Mouse (Mus musculus) kidney, adult 2 months (tissue): Measurements from ENCODE around the gene Trmt13. TPM values are rescaled to one million over a fixed set of nuclear protein-coding genes. Genes with fewer than 3 reads are reported as not detected.

Experiments
- DNase-seq: peaks from one replicate; pipeline ENCODE4 v3.0.0; 2021
- H3K27ac ChIP-seq: fragments of 200-500 bp; 2 replicates; pipeline ENCODE4 v1.5.1; 2012; ENCODE audit warnings: low read depth, low read length, control low read depth, inconsistent platforms; ENCODE audit not compliant: insufficient read depth
- H3K27me3 ChIP-seq: fragments of 200-500 bp; replicated peaks from 2 replicates; pipeline ENCODE4 v1.6.1; 2012; ENCODE audit warnings: mild to moderate bottlenecking, moderate library complexity, low read length, inconsistent platforms; ENCODE audit not compliant: control insufficient read depth, insufficient read depth
- H3K36me3 ChIP-seq: fragments of 200-500 bp; 2 replicates; pipeline ENCODE4 v1.6.1; 2012; ENCODE audit warnings: mild to moderate bottlenecking, moderate library complexity, low read length, inconsistent platforms; ENCODE audit not compliant: control insufficient read depth, insufficient read depth
- H3K4me1 ChIP-seq: fragments of 200-500 bp; 2 replicates; pipeline ENCODE4 v1.6.1; 2011; ENCODE audit warnings: low read length; ENCODE audit not compliant: control insufficient read depth, insufficient read depth
- H3K4me3 ChIP-seq: fragments of 200-500 bp; 2 replicates; pipeline ENCODE4 v1.5.1; 2011; ENCODE audit warnings: mild to moderate bottlenecking, low read depth, low read length, control low read depth; ENCODE audit not compliant: insufficient read depth
- CTCF ChIP-seq: fragments of 200-500 bp; conservative IDR thresholded peaks from 2 replicates; pipeline ENCODE4 v1.5.1; 2011; ENCODE audit warnings: low read depth, mild to moderate bottlenecking, control low read depth, low read length, moderate library complexity, mixed read lengths; ENCODE audit not compliant: insufficient read depth, insufficient read length
- POLR2A ChIP-seq: fragments of 200-500 bp; IDR thresholded peaks from one replicate; pipeline ENCODE4 v1.6.1; 2011; ENCODE audit warnings: low read depth, low read length, control low read depth
- WGBS: fragments of 180-500 bp; shearing (Covaris S2); methylation state at CpG from one replicate; pipeline ENCODE4 v1.1.7; 2018; 5-methylcytosine and 5-hydroxymethylcytosine counted together
- polyA plus RNA-seq: library from polyadenylated mRNA; depleted of rRNA; stranded (reverse); fragments of >200 nt; gene quantifications from 2 replicates; pipeline ENCODE4 v1.2.3, GENCODE M21; 2012; rRNA removed

Gene Trmt13
- polyA plus RNA-seq, 1 experiment = 2.8 TPM

- TF ChIP-seq POLR2A (no peak), CTCF (no peak)
- 80% methylated on average over 5 of the region's 5 CpGs for WGBS
- Histone ChIP-seq H3K27ac (no peak overlapping the region), H3K36me3 (peaks cover 2% of the 10 kb centered on the region; the same call in 1 of the 2 replicates), H3K4me1 (no peaks in the 10 kb centered on the region), H3K27me3 (no peaks in the 10 kb centered on the region), H3K4me3 (no peak overlapping the region)
- no peak for DNase-seq
Measured at GRCm38 (mm10) chr3:116547430-116547829, 67.0 kb downstream of the Trmt13 start.

DNA sequence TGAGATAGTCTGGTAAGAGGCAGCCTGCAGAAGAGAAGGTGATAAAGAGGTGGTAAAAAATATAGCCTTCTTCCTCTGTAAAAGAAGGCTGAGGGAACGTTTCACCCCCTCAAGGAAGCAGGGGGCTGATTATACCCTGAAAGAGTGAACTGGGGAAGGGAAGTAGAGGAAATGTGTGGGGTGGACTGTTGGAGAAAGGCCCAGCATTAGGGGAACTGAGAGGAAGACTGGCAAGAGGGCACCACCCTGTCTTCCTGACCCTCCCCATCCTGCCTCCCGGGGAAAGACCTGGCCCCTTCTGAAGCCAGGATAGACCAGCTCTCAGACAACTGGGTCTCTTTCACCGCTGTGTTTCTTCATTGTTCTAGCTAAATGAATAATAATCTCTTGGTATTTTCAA is 71.9 kb downstream of the Trmt13 start:
- no peaks in the 10 kb centered on the region for H3K4me1 ChIP-seq
- no peak for DNase-seq
- no peak for TF ChIP-seq CTCF
- TF ChIP-seq POLR2A = no peak
- H3K27ac ChIP-seq = no peak overlapping the region
- no peaks in the 10 kb centered on the region for H3K27me3 ChIP-seq
- H3K4me3 ChIP-seq = no peak overlapping the region
- H3K36me3 ChIP-seq = peaks cover 4% of the 10 kb centered on the region; the same call in 1 of the 2 replicates
- 51% methylated on average over 3 of the region's 3 CpGs for WGBS

DNA sequence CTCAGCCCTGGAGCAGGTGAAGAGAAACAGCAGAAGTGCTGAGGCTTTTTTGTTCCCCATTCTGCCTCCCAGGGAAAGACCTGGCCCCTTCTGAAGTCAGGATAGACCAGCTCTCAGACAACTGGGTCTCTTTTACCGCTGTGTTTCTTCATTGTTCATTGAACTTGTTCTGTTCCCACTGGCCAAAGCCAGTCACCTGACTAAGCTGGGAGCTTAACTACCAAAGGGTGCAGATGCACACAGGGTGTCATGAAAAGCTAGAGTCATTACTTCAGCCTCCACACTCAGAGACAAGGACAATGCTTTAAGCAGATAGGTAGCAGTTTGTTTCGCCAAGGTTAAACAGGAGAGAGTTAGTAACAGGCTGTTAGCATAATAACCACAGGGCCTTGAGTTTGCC is 72.3 kb downstream of the Trmt13 start:
- DNase-seq = no peak
- TF ChIP-seq CTCF (no peak), POLR2A (no peak)
- Histone ChIP-seq H3K36me3 (peaks cover 4% of the 10 kb centered on the region; the same call in 1 of the 2 replicates), H3K4me3 (no peak overlapping the region), H3K4me1 (no peaks in the 10 kb centered on the region), H3K27me3 (no peaks in the 10 kb centered on the region), H3K27ac (no peak overlapping the region)
- 32% methylated on average over 2 of the region's 2 CpGs for WGBS

DNA sequence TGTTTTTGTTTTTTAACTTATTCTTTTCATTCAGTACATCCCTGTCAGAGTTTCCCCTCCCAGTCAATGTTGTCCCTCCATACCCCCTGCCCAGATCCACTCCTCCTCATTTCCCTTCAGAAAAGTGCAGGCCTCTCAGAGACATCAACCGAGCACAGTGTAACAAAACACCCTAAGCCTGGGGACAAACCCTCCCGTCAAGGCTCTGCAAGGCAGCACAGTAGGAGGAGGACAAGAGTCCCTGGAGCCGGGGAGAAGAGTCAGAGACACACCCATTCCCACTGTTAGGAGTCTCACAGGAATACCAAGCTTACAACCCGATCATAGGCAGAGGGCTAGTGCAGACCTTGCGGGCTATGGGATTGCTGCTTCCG is 77.2 kb downstream of the Trmt13 start:
- 60% methylated on average over 6 of the region's 6 CpGs for WGBS
- Histone ChIP-seq H3K27me3 (no peaks in the 10 kb centered on the region), H3K4me1 (no peaks in the 10 kb centered on the region), H3K4me3 (no peak overlapping the region), H3K27ac (no peak overlapping the region), H3K36me3 (peaks cover 2% of the 10 kb centered on the region; the same call in 1 of the 2 replicates)
- no peak for DNase-seq
- no peak for TF ChIP-seq POLR2A
- TF ChIP-seq CTCF = no peak

DNA sequence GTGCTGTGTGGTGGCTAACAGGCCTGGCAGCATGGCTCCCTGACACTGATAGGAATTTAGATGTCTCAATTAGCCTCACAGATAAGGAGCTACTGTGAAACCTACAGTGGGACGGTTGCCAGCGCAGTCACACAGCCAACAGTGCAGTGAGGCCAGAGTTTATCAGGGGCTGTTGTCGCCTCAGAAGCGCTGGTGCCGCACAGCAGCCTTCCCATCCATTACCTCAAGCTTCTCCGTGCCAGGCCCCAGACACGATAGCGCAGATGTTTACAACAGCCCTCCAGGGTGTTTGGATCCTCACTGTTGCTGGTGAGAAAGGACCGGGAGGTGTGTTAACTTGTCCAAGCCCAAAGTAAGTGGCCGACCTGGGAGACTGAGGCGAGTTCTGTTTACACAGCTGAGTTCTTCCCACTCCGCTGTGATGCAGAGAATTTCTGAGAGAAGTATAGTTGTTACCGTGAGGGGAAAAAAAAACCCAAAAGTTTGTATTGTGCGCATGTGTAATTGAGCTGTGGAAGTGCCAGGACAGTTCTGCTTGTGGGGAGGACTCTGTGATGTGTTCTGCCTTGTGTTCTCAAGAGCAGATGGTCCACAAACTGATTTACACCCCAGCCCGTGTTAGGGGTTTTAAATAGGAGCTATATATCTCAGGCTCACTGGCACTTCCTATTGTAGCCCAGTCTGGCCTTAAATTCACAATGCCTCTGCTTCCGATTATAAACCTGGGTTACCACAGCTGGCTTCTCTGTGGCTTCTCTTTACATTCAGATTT is 77.8 kb downstream of the Trmt13 start:
- Histone ChIP-seq H3K36me3 (peaks cover 2% of the 10 kb centered on the region; the same call in 1 of the 2 replicates), H3K4me3 (no peak overlapping the region), H3K27me3 (no peaks in the 10 kb centered on the region), H3K4me1 (no peaks in the 10 kb centered on the region), H3K27ac (no peak overlapping the region)
- no peak for TF ChIP-seq CTCF
- no peak for TF ChIP-seq POLR2A
- no peak for DNase-seq
- WGBS = 58% methylated on average over 16 of the region's 16 CpGs

Other genes starting within 250 kb of the Trmt13 start
- gene Cdc14a, start 190.6 kb downstream of the Trmt13 start, polyA plus RNA-seq = 5.3 and 5.5 TPM in 2 replicates
- 28.0 and 30.4 TPM in 2 replicates for gene Rtca, start 106.4 kb downstream of the Trmt13 start, polyA plus RNA-seq
- gene Dbt, start 101.5 kb downstream of the Trmt13 start, polyA plus RNA-seq = 35.6 and 41.9 TPM in 2 replicates
- gene Lrrc39, start 51.6 kb downstream of the Trmt13 start, polyA plus RNA-seq = 0.33 and 0.81 TPM in 2 replicates
- 0.42 and 0.78 TPM in 2 replicates for gene Sass6, start 19.6 kb downstream of the Trmt13 start, polyA plus RNA-seq
- 27.5 and 27.8 TPM in 2 replicates for gene Mfsd14a, start 48.1 kb upstream of the Trmt13 start, polyA plus RNA-seq
- not detected in 2 replicates for gene Gm43191, start 66.7 kb upstream of the Trmt13 start, polyA plus RNA-seq
- gene Slc35a3, start 98.2 kb upstream of the Trmt13 start, polyA plus RNA-seq = 15.7 and 17.5 TPM in 2 replicates
- 12.7 and 13.6 TPM in 2 replicates for gene Agl, start 193.6 kb upstream of the Trmt13 start, polyA plus RNA-seq
- gene Frrs1, start 244.9 kb upstream of the Trmt13 start, polyA plus RNA-seq = 49.7 and 62.7 TPM in 2 replicates